Mouse (Mus musculus): ENCODE measurements around the gene Ccdc183. TPM values are rescaled to one million over a fixed set of nuclear protein-coding genes. Genes with fewer than 3 reads are reported as not detected.

Ccdc183 gene
- polyA plus RNA-seq, 1 experiment: not detected

GRCm38 (mm10) chr2:25561946-25562345 is 55.5 kb downstream of the Ccdc183 start:
- DNase-seq: no peak
- TF ChIP-seq CTCF (IDR thresholded peaks at IDR 0.05; ENCODE audit: insufficient read depth, low read length) (no peak), POLR2A (IDR thresholded peaks at IDR 0.05; ENCODE audit: borderline replicate concordance, extremely low read depth, low read depth, low read length) (no peak)
- Histone ChIP-seq H3K4me1 (ENCODE audit: control insufficient read depth, insufficient read depth, low read length) (peaks cover 7% of the 10 kb centered on the region), H3K4me3 (replicated peaks; ENCODE audit: extremely low read depth, low read depth, low read length) (no peak overlapping the region)
- 77% methylated on average over 9 of the region's 9 CpGs for WGBS

GRCm38 (mm10) chr2:25560551-25560950 is 56.9 kb downstream of the Ccdc183 start:
- DNase-seq: no peak
- peaks cover 7% of the 10 kb centered on the region for H3K4me1 ChIP-seq (ENCODE audit: control insufficient read depth, insufficient read depth, low read length)
- no peak overlapping the region for H3K4me3 ChIP-seq (replicated peaks; ENCODE audit: extremely low read depth, low read depth, low read length)
- no peak for TF ChIP-seq CTCF (IDR thresholded peaks at IDR 0.05; ENCODE audit: insufficient read depth, low read length)
- TF ChIP-seq POLR2A (IDR thresholded peaks at IDR 0.05; ENCODE audit: borderline replicate concordance, extremely low read depth, low read depth, low read length): no peak
- WGBS: 80% methylated on average over 8 of the region's 8 CpGs

GRCm38 (mm10) chr2:25558774-25559173 is 58.7 kb downstream of the Ccdc183 start:
- WGBS: 57% methylated on average over 6 of the region's 6 CpGs
- DNase-seq: no peak
- Histone ChIP-seq H3K4me3 (replicated peaks; ENCODE audit: extremely low read depth, low read depth, low read length) (peak overlapping the region; percentile 92), H3K4me1 (ENCODE audit: control insufficient read depth, insufficient read depth, low read length) (peaks cover 7% of the 10 kb centered on the region)
- TF ChIP-seq POLR2A (IDR thresholded peaks at IDR 0.05; ENCODE audit: borderline replicate concordance, extremely low read depth, low read depth, low read length) (no peak), CTCF (IDR thresholded peaks at IDR 0.05; ENCODE audit: insufficient read depth, low read length) (no peak)

Other genes starting within 250 kb of the Ccdc183 start
- gene Sapcd2, start 245.4 kb downstream of the Ccdc183 start, polyA plus RNA-seq (2012; rRNA removed): 5.5 and 6.3 TPM in 2 replicates
- gene Entpd2, start 221.8 kb downstream of the Ccdc183 start, polyA plus RNA-seq (2012; rRNA removed): 18.4 and 18.6 TPM in 2 replicates
- 166 and 185 TPM in 2 replicates for gene Npdc1, start 218.3 kb downstream of the Ccdc183 start, polyA plus RNA-seq (2012; rRNA removed)
- gene Fut7, start 194.4 kb downstream of the Ccdc183 start, polyA plus RNA-seq (2012; rRNA removed): 2.1 and 3.0 TPM in 2 replicates
- 52.4 and 61.5 TPM in 2 replicates for gene Abca2, start 189.0 kb downstream of the Ccdc183 start, polyA plus RNA-seq (2012; rRNA removed)
- 1,602 and 1,847 TPM in 2 replicates for gene Clic3, start 160.8 kb downstream of the Ccdc183 start, polyA plus RNA-seq (2012; rRNA removed)
- 74.6 and 76.0 TPM in 2 replicates for gene Paxx, start 156.6 kb downstream of the Ccdc183 start, polyA plus RNA-seq (2012; rRNA removed)
- 0.62 and 0.80 TPM in 2 replicates for gene Ptgds, start 147.6 kb downstream of the Ccdc183 start, polyA plus RNA-seq (2012; rRNA removed)
- gene Lcn12, start 123.8 kb downstream of the Ccdc183 start, polyA plus RNA-seq (2012; rRNA removed): not detected in 2 replicates
- 23.1 and 37.4 TPM in 2 replicates for gene Fbxw5, start 116.9 kb downstream of the Ccdc183 start, polyA plus RNA-seq (2012; rRNA removed)
- 2.5 and 2.7 TPM in 2 replicates for gene C8g, start 116.0 kb downstream of the Ccdc183 start, polyA plus RNA-seq (2012; rRNA removed)
- 13.8 and 16.2 TPM in 2 replicates for gene Traf2, start 70.7 kb downstream of the Ccdc183 start, polyA plus RNA-seq (2012; rRNA removed)
- gene Edf1, start 59.8 kb downstream of the Ccdc183 start, polyA plus RNA-seq (2012; rRNA removed): 94.0 and 106 TPM in 2 replicates
- 10.2 and 11.5 TPM in 2 replicates for gene Mamdc4, start 42.8 kb downstream of the Ccdc183 start, polyA plus RNA-seq (2012; rRNA removed)
- gene Phpt1, start 42.5 kb downstream of the Ccdc183 start, polyA plus RNA-seq (2012; rRNA removed): 32.7 and 59.6 TPM in 2 replicates
- 0.31 and 0.34 TPM in 2 replicates for gene Ajm1, start 35.9 kb downstream of the Ccdc183 start, polyA plus RNA-seq (2012; rRNA removed)
- 53.4 and 62.2 TPM in 2 replicates for gene Rabl6, start 9.2 kb downstream of the Ccdc183 start, polyA plus RNA-seq (2012; rRNA removed)
- 15.0 and 17.0 TPM in 2 replicates for gene Tmem141, start 4.3 kb upstream of the Ccdc183 start, polyA plus RNA-seq (2012; rRNA removed)
- 3.5 and 8.2 TPM in 2 replicates for gene Fcna, start 10.4 kb upstream of the Ccdc183 start, polyA plus RNA-seq (2012; rRNA removed)
- not detected in 2 replicates for gene Lcn8, start 35.4 kb upstream of the Ccdc183 start, polyA plus RNA-seq (2012; rRNA removed)
- not detected in 2 replicates for gene Lcn5, start 40.3 kb upstream of the Ccdc183 start, polyA plus RNA-seq (2012; rRNA removed)
- not detected in 2 replicates for gene Lcn6, start 59.1 kb upstream of the Ccdc183 start, polyA plus RNA-seq (2012; rRNA removed)
- gene Lcn10, start 65.0 kb upstream of the Ccdc183 start, polyA plus RNA-seq (2012; rRNA removed): not detected in 2 replicates
- gene Obp2a, start 82.4 kb upstream of the Ccdc183 start, polyA plus RNA-seq (2012; rRNA removed): not detected in 2 replicates
- 39.5 and 49.7 TPM in 2 replicates for gene Bmyc, start 89.1 kb upstream of the Ccdc183 start, polyA plus RNA-seq (2012; rRNA removed)
- not detected in 2 replicates for gene Obp2b, start 119.3 kb upstream of the Ccdc183 start, polyA plus RNA-seq (2012; rRNA removed)
- gene Lcn3, start 147.9 kb upstream of the Ccdc183 start, polyA plus RNA-seq (2012; rRNA removed): not detected in 2 replicates
- gene Lcn11, start 159.3 kb upstream of the Ccdc183 start, polyA plus RNA-seq (2012; rRNA removed): not detected in 2 replicates
- not detected in 2 replicates for gene Gm13539, start 164.6 kb upstream of the Ccdc183 start, polyA plus RNA-seq (2012; rRNA removed)
- gene Glt6d1, start 198.2 kb upstream of the Ccdc183 start, polyA plus RNA-seq (2012; rRNA removed): not detected in 2 replicates
- gene Lcn9, start 205.5 kb upstream of the Ccdc183 start, polyA plus RNA-seq (2012; rRNA removed): not detected in 2 replicates
- not detected in 2 replicates for gene Sohlh1, start 229.6 kb upstream of the Ccdc183 start, polyA plus RNA-seq (2012; rRNA removed)
- gene Kcnt1, start 246.1 kb upstream of the Ccdc183 start, polyA plus RNA-seq (2012; rRNA removed): 0.06 and 0.40 TPM in 2 replicates

Measured in lung, adult 2 months (tissue).